Mouse (Mus musculus): ENCODE measurements around the gene Cbx7. TPM values are rescaled to one million over a fixed set of nuclear protein-coding genes. Genes with fewer than 3 reads are reported as not detected.
A peak's percentile ranks its signal among the peaks of the same experiment; 100 is the strongest.

Cbx7 gene
- total and polyA plus RNA-seq, 2 experiments from 2014 or later: 0.50 to 0.82 TPM

DNA sequence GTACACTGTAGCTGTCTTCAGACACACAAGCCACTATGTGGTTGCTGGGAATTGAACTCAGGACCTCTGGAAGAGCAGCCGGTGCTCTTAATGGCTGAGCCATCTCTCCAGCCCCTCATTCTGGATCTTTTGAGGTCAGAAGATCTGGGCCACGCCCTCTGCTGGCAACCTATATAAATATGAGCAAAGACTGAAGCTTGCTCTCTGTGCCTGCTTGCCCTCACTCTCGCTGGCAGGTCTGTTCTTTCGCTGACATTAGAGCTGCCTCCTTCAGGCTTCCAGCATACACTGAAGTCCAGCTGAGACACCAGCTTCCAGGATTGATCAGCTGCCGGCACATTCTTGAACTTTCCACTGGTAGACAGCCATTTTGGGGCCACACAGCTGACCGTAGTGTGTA lies 23.2 kb downstream of the Cbx7 start:
- DNase-seq (ENCODE audit: low spot score) (no peak), ATAC-seq (ENCODE audit: insufficient read depth, low read depth) (no peak)
- no peaks in the 10 kb centered on the region for H3K27me3 ChIP-seq (ENCODE audit: control insufficient read depth, insufficient read depth, low read length)
- H3K4me3 ChIP-seq (ENCODE audit: low read depth, low read length): no peak overlapping the region
- WGBS: 72% methylated on average over 6 of the region's 6 CpGs
- no peak overlapping the region for H3K4me2 ChIP-seq (ENCODE audit: low read depth, low read length)
- peaks cover 36% of the 10 kb centered on the region for H3K4me1 ChIP-seq (ENCODE audit: control insufficient read depth, insufficient read depth)
- H3K9ac ChIP-seq (replicated peaks; ENCODE audit: low read depth, low read length): no peak overlapping the region
- TF ChIP-seq CTCF (IDR thresholded peaks at IDR 0.05; ENCODE audit: low read depth) (no peak), EP300 (IDR thresholded peaks at IDR 0.05; ENCODE audit: low read depth) (no peak)
- no peak overlapping the region for H3K27ac ChIP-seq (ENCODE audit: low read depth)
- H3K9me3 ChIP-seq (replicated peaks; ENCODE audit: control insufficient read depth, low read length): no peaks in the 10 kb centered on the region
- no peaks in the 10 kb centered on the region for H3K36me3 ChIP-seq (replicated peaks; ENCODE audit: control insufficient read depth, insufficient read depth, low read length)

DNA sequence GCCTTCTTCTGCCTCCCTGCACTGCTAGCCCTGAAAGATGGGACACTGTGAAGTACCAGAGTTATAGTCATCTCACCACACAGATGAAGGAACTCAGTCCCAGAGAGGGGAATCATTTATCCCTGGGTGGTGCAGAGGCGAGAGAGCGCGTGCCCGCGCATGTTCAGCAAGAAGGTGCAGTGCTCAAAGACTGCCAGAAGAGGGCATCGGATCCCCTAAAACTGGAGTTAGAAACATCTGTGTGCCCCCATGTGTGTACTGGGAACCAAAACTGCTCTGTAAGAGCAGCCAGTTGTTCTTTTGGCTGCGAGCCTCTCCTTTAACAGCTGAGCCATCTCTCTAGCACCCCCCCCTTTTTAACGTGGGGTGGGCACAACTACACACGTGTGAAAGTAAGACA lies 24.1 kb downstream of the Cbx7 start:
- no peaks in the 10 kb centered on the region for H3K36me3 ChIP-seq (replicated peaks; ENCODE audit: control insufficient read depth, insufficient read depth, low read length)
- ATAC-seq (ENCODE audit: insufficient read depth, low read depth) (no peak), DNase-seq (ENCODE audit: low spot score) (no peak)
- 67% methylated on average over 9 of the region's 9 CpGs for WGBS
- TF ChIP-seq CTCF (IDR thresholded peaks at IDR 0.05; ENCODE audit: low read depth) (peak; percentile 42), EP300 (IDR thresholded peaks at IDR 0.05; ENCODE audit: low read depth) (no peak)
- no peak overlapping the region for H3K4me2 ChIP-seq (ENCODE audit: low read depth, low read length)
- peaks cover 27% of the 10 kb centered on the region for H3K4me1 ChIP-seq (ENCODE audit: control insufficient read depth, insufficient read depth)
- H3K27me3 ChIP-seq (ENCODE audit: control insufficient read depth, insufficient read depth, low read length): no peaks in the 10 kb centered on the region
- H3K9ac ChIP-seq (replicated peaks; ENCODE audit: low read depth, low read length): no peak overlapping the region
- no peak overlapping the region for H3K27ac ChIP-seq (ENCODE audit: low read depth)
- no peaks in the 10 kb centered on the region for H3K9me3 ChIP-seq (replicated peaks; ENCODE audit: control insufficient read depth, low read length)
- no peak overlapping the region for H3K4me3 ChIP-seq (ENCODE audit: low read depth, low read length)

DNA sequence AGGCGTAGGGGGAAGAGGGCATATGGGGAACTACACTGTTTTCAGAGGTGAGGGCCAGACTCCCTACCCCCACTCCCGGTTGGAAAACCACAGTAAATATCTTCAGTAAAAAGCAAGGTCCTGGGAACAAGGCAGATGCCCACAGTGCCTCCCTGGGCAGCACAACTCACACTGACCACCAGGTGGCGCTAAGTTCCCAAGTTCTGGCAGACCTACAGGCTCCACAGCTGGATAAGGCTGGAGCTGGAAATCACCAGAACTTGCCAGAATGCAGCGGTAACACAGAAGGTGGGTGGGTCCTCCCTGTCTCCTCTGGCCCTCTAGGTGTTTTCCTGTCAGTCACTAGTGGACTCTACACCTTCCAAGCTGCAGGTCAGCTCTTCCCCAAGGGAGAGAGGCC lies 24.9 kb downstream of the Cbx7 start:
- no peak overlapping the region for H3K27ac ChIP-seq (ENCODE audit: low read depth)
- no peaks in the 10 kb centered on the region for H3K27me3 ChIP-seq (ENCODE audit: control insufficient read depth, insufficient read depth, low read length)
- no peaks in the 10 kb centered on the region for H3K9me3 ChIP-seq (replicated peaks; ENCODE audit: control insufficient read depth, low read length)
- H3K4me3 ChIP-seq (ENCODE audit: low read depth, low read length): no peak overlapping the region
- peak; percentile 75 for DNase-seq (ENCODE audit: low spot score)
- ATAC-seq (ENCODE audit: insufficient read depth, low read depth): peak; percentile 81
- TF ChIP-seq EP300 (IDR thresholded peaks at IDR 0.05; ENCODE audit: low read depth) (no peak), CTCF (IDR thresholded peaks at IDR 0.05; ENCODE audit: low read depth) (peak; percentile 98)
- no peak overlapping the region for H3K9ac ChIP-seq (replicated peaks; ENCODE audit: low read depth, low read length)
- WGBS: 7% methylated on average over 4 of the region's 4 CpGs
- H3K4me1 ChIP-seq (ENCODE audit: control insufficient read depth, insufficient read depth): peaks cover 19% of the 10 kb centered on the region
- no peak overlapping the region for H3K4me2 ChIP-seq (ENCODE audit: low read depth, low read length)
- H3K36me3 ChIP-seq (replicated peaks; ENCODE audit: control insufficient read depth, insufficient read depth, low read length): no peaks in the 10 kb centered on the region

DNA sequence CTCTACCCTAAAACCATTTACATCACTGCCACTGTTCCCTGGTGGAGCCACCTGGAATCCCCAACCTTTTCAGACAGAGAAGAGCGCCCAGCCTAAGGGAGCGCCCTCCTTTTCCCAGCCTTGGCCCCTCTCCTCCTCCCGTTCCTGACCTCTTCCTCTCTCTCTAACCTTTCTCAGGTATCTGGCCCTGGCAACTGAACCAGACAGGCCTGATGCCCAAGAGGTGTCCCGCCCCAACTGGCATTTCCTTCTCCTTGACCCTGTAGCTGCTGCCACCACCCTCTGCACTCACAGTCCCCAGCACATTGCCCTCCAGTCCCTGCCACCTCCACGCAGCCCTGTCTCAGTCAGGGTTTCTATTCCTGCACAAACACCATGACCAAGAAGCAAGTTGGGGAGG lies 26.0 kb downstream of the Cbx7 start:
- no peak overlapping the region for H3K4me3 ChIP-seq (ENCODE audit: low read depth, low read length)
- no peak overlapping the region for H3K9ac ChIP-seq (replicated peaks; ENCODE audit: low read depth, low read length)
- 73% methylated on average over 5 of the region's 5 CpGs for WGBS
- H3K27ac ChIP-seq (ENCODE audit: low read depth): no peak overlapping the region
- DNase-seq (ENCODE audit: low spot score) (no peak), ATAC-seq (ENCODE audit: insufficient read depth, low read depth) (no peak)
- TF ChIP-seq EP300 (IDR thresholded peaks at IDR 0.05; ENCODE audit: low read depth) (no peak), CTCF (IDR thresholded peaks at IDR 0.05; ENCODE audit: low read depth) (no peak)
- H3K4me2 ChIP-seq (ENCODE audit: low read depth, low read length): no peak overlapping the region
- H3K27me3 ChIP-seq (ENCODE audit: control insufficient read depth, insufficient read depth, low read length): no peaks in the 10 kb centered on the region
- H3K4me1 ChIP-seq (ENCODE audit: control insufficient read depth, insufficient read depth): peaks cover 8% of the 10 kb centered on the region; the same call in 1 of the 2 replicates
- no peaks in the 10 kb centered on the region for H3K36me3 ChIP-seq (replicated peaks; ENCODE audit: control insufficient read depth, insufficient read depth, low read length)
- H3K9me3 ChIP-seq (replicated peaks; ENCODE audit: control insufficient read depth, low read length): no peaks in the 10 kb centered on the region

DNA sequence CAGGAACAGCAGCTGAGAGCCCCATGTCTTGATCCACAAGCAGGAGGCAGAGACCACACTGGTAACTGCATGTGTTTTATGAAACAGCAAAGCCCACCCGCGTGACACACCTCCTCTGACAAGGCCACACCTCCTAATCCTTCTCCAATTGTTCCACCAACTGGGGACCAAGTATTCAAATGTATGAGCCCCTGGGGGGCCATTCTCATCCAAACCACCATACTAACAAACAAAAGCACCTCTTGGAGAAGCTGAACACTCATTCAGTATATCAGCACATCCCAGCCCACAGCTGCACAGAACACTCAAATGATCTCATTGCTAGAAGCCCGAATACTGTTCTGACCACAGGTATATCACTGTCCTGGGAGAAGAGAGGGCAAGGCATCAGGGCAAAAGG lies 27.3 kb downstream of the Cbx7 start:
- no peak overlapping the region for H3K4me3 ChIP-seq (ENCODE audit: low read depth, low read length)
- TF ChIP-seq EP300 (IDR thresholded peaks at IDR 0.05; ENCODE audit: low read depth) (no peak), CTCF (IDR thresholded peaks at IDR 0.05; ENCODE audit: low read depth) (no peak)
- ATAC-seq (ENCODE audit: insufficient read depth, low read depth): no peak

DNA sequence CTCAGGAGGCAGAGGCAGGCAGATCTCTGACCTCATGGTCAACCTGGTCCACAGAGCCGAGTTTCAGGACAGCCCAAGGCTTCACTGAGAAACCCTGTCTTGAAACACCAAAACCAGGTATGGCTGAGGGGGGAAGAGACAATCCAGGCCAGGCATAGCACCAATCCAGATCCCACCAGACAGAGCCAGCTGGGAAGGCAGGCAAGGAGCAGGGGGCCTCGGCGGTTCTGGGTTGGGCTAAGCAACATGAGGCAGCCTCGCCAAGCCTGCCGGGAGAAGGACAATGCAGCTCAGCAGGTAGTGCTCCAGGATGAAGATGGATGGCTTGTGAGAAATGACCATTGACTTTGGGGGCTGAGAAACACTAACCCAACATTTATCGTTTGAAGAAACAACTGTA lies 28.4 kb downstream of the Cbx7 start:
- 85% methylated on average over 6 of the region's 6 CpGs for WGBS
- TF ChIP-seq EP300 (IDR thresholded peaks at IDR 0.05; ENCODE audit: low read depth): no peak
- no peak for TF ChIP-seq CTCF (IDR thresholded peaks at IDR 0.05; ENCODE audit: low read depth)
- H3K4me2 ChIP-seq (ENCODE audit: low read depth, low read length): no peak overlapping the region

More for the DNA sequence above, 27.3 kb downstream of the Cbx7 start:
- WGBS: 89% methylated on average over 3 of the region's 3 CpGs
- no peak overlapping the region for H3K4me2 ChIP-seq (ENCODE audit: low read depth, low read length)
- no peaks in the 10 kb centered on the region for H3K27me3 ChIP-seq (ENCODE audit: control insufficient read depth, insufficient read depth, low read length)
- no peak overlapping the region for H3K27ac ChIP-seq (ENCODE audit: low read depth)
- no peaks in the 10 kb centered on the region for H3K36me3 ChIP-seq (replicated peaks; ENCODE audit: control insufficient read depth, insufficient read depth, low read length)
- H3K9ac ChIP-seq (replicated peaks; ENCODE audit: low read depth, low read length): no peak overlapping the region
- H3K4me1 ChIP-seq (ENCODE audit: control insufficient read depth, insufficient read depth): no peaks in the 10 kb centered on the region
- no peaks in the 10 kb centered on the region for H3K9me3 ChIP-seq (replicated peaks; ENCODE audit: control insufficient read depth, low read length)
- DNase-seq (ENCODE audit: low spot score): no peak

More for the DNA sequence above, 28.4 kb downstream of the Cbx7 start:
- no peak overlapping the region for H3K4me3 ChIP-seq (ENCODE audit: low read depth, low read length)
- H3K9ac ChIP-seq (replicated peaks; ENCODE audit: low read depth, low read length): no peak overlapping the region
- H3K27ac ChIP-seq (ENCODE audit: low read depth): no peak overlapping the region
- ATAC-seq (ENCODE audit: insufficient read depth, low read depth): no peak
- H3K36me3 ChIP-seq (replicated peaks; ENCODE audit: control insufficient read depth, insufficient read depth, low read length): no peaks in the 10 kb centered on the region
- no peaks in the 10 kb centered on the region for H3K9me3 ChIP-seq (replicated peaks; ENCODE audit: control insufficient read depth, low read length)
- no peaks in the 10 kb centered on the region for H3K27me3 ChIP-seq (ENCODE audit: control insufficient read depth, insufficient read depth, low read length)
- no peaks in the 10 kb centered on the region for H3K4me1 ChIP-seq (ENCODE audit: control insufficient read depth, insufficient read depth)
- no peak for DNase-seq (ENCODE audit: low spot score)
